Mouse (Mus musculus): Measurements from ENCODE around the gene Clca1.

DNA sequence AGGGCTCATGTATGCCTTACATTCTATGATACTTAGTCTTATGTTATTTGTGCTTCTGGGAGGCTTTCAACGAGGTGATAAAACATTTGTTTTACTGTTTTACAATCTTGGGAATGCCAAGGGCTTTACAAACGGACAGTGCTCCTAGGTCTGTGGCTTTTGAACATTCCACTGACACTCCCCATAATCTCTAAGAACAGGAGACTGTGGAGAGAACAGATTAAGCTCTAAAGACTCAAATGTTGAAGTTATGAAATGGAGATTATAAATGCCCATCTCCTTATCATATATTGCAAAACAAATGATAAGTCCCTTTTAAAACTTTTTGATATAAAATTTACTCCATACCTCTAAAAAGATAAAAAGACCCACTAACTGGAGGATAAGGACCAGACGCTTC is 6.2 kb upstream of the Clca1 start:
- no peak for TF ChIP-seq GATA1 (IDR thresholded peaks at IDR 0.05; ENCODE audit: borderline replicate concordance, low read length)
- no peak for TF ChIP-seq FLI1 (IDR thresholded peaks at IDR 0.05; ENCODE audit: low read length)
